Mouse (Mus musculus) limb, embryonic 11.5 days (tissue): Measurements from ENCODE around the gene Phf5a. TPM values are rescaled to one million over a fixed set of nuclear protein-coding genes. Genes with fewer than 3 reads are reported as not detected.
A peak's percentile ranks its signal among the peaks of the same experiment; 100 is the strongest.

Source experiments
- ATAC-seq: fragments of 200-750 bp; cut with Nextera tagmentation; 2 replicates; pipeline ENCODE4 v1.8.0; 2017; ENCODE audit warnings: low read depth; ENCODE audit not compliant: insufficient number of reproducible peaks, low FRiP score, low TSS enrichment
- DNase-seq: peaks from one replicate; pipeline ENCODE4 v3.0.0-alpha.2; 2015; ENCODE audit warnings: low spot score
- H3K27ac ChIP-seq: fragments of 300-500 bp; sonication (generic); replicated peaks from 2 replicates; pipeline ENCODE4 v1.5.1; 2014; ENCODE audit warnings: low read depth, mild to moderate bottlenecking, low read length
- H3K27me3 ChIP-seq: fragments of 300-500 bp; sonication (generic); 2 replicates; pipeline ENCODE4 v1.6.1; 2014; ENCODE audit warnings: mild to moderate bottlenecking, low read length, mixed read lengths; ENCODE audit not compliant: control insufficient read depth, insufficient read depth
- H3K36me3 ChIP-seq: fragments of 300-500 bp; sonication (generic); 2 replicates; pipeline ENCODE4 v1.6.1; 2014; ENCODE audit warnings: mild to moderate bottlenecking, low read length, moderate library complexity, mixed read lengths; ENCODE audit not compliant: control insufficient read depth, insufficient read depth
- H3K4me1 ChIP-seq: fragments of 300-500 bp; sonication (generic); 2 replicates; pipeline ENCODE4 v1.6.1; 2014; ENCODE audit warnings: low read length, mixed read lengths; ENCODE audit not compliant: control insufficient read depth, insufficient read depth
- H3K4me2 ChIP-seq: fragments of 300-500 bp; sonication (generic); 2 replicates; pipeline ENCODE4 v1.6.1; 2014; ENCODE audit warnings: low read depth, mild to moderate bottlenecking, moderate library complexity; ENCODE audit not compliant: severe bottlenecking
- H3K4me3 ChIP-seq: fragments of 300-500 bp; sonication (generic); 2 replicates; pipeline ENCODE4 v1.5.1; 2014; ENCODE audit warnings: low read depth, low read length
- H3K9ac ChIP-seq: fragments of 300-500 bp; sonication (generic); 2 replicates; pipeline ENCODE4 v1.6.1; 2014; ENCODE audit warnings: mild to moderate bottlenecking, low read length
- H3K9me3 ChIP-seq: fragments of 300-500 bp; sonication (generic); 2 replicates; pipeline ENCODE4 v1.6.1; 2016; ENCODE audit warnings: low read length; ENCODE audit not compliant: control insufficient read depth
- WGBS: fragments of 180-500 bp; shearing (Covaris S2); extraction: QIAGEN DNeasy Blood & Tissue Kit; methylation state at CpG from one replicate; pipeline ENCODE4 v1.1.7; 2014; 5-methylcytosine and 5-hydroxymethylcytosine counted together
- polyA plus RNA-seq: library from polyadenylated mRNA; unstranded; fragments of >200 nt; fragmentation: Nextera tagmentation; extraction: Ambion mirVana; gene quantifications from 2 replicates; pipeline ENCODE4 v1.2.1, GENCODE M21; 2014

Phf5a gene
- polyA plus RNA-seq, 1 experiment from 2014 or later, result 240 TPM

DNA sequence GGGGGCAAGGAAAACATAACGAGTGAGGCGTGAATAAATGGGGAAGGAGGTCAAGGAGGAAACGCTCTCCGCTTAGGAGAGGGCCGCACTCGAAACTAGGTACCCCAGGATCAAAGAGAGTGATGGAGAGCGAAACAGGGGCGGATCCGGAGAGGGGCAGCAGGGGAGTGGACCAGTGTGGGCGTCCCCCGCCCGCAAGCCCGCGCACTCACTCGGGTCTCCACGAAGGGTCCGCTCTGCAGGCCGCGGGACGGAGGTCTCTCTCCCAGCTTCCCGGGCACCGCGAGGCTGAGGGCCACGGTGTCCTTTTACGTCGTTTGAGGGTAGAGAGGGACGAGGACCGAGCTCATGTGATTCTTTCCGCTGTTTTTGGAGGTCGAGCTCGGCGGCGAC, 14.0 kb downstream of the Phf5a start:
- no peak for ATAC-seq
- Histone ChIP-seq H3K27ac (peak overlapping the region; percentile 66), H3K36me3 (no peaks in the 10 kb centered on the region; the same call in 1 of the 2 replicates), H3K4me2 (peak overlapping the region; percentile 53), H3K9ac (peak overlapping the region; percentile 74), H3K9me3 (no peaks in the 10 kb centered on the region), H3K4me1 (no peaks in the 10 kb centered on the region), H3K4me3 (peak overlapping the region; percentile 94), H3K27me3 (no peaks in the 10 kb centered on the region)
- peak; percentile 76 for DNase-seq
- 0% methylated on average over 33 of the region's 33 CpGs for WGBS

- no peaks in the 10 kb centered on the region for H3K4me1 ChIP-seq
- H3K27me3 ChIP-seq, result no peaks in the 10 kb centered on the region
- DNase-seq (peak; percentile 37), ATAC-seq (no peak)
- H3K36me3 ChIP-seq, result no peaks in the 10 kb centered on the region; the same call in 1 of the 2 replicates
- 0 out of 2 replicates have a peak overlapping the region, but pooled peaks have one; percentile 16 for H3K27ac ChIP-seq
- H3K4me3 ChIP-seq, result peak overlapping the region; percentile 94
- H3K9ac ChIP-seq, result peak overlapping the region; percentile 74
- H3K9me3 ChIP-seq, result no peaks in the 10 kb centered on the region
- peak overlapping the region; percentile 53 for H3K4me2 ChIP-seq
- WGBS, result under 1% methylated on average over 14 of the region's 14 CpGs
Measured at GRCm38 (mm10) chr15:81856938-81857723, 14.6 kb downstream of the Phf5a start.

GRCm38 (mm10) chr15:81856030-81856790, 15.5 kb downstream of the Phf5a start:
- H3K36me3 ChIP-seq, result peaks cover 3% of the 10 kb centered on the region; the same call in 1 of the 2 replicates
- no peaks in the 10 kb centered on the region for H3K27me3 ChIP-seq
- peak overlapping the region; percentile 74 for H3K9ac ChIP-seq
- H3K9me3 ChIP-seq, result no peaks in the 10 kb centered on the region
- 1% methylated on average over 28 of the region's 28 CpGs for WGBS
- peak; percentile 83 for ATAC-seq
- no peak overlapping the region for H3K27ac ChIP-seq
- H3K4me2 ChIP-seq, result peak overlapping the region; percentile 53
- H3K4me3 ChIP-seq, result peak overlapping the region; percentile 94
- DNase-seq, result peak; percentile 86
- no peaks in the 10 kb centered on the region for H3K4me1 ChIP-seq

- WGBS, result 91% methylated on average over 7 of the region's 7 CpGs
- DNase-seq, result no peak
- H3K27ac ChIP-seq, result no peak overlapping the region
- no peak for ATAC-seq
- no peaks in the 10 kb centered on the region for H3K27me3 ChIP-seq
- no peak overlapping the region for H3K4me3 ChIP-seq
- H3K4me1 ChIP-seq, result no peaks in the 10 kb centered on the region
- no peaks in the 10 kb centered on the region for H3K9me3 ChIP-seq
- no peak overlapping the region for H3K4me2 ChIP-seq
- peaks cover 14% of the 10 kb centered on the region; the same call in 1 of the 2 replicates for H3K36me3 ChIP-seq
- H3K9ac ChIP-seq, result no peak overlapping the region
Measured at GRCm38 (mm10) chr15:81853081-81853480, 18.6 kb downstream of the Phf5a start.

DNA sequence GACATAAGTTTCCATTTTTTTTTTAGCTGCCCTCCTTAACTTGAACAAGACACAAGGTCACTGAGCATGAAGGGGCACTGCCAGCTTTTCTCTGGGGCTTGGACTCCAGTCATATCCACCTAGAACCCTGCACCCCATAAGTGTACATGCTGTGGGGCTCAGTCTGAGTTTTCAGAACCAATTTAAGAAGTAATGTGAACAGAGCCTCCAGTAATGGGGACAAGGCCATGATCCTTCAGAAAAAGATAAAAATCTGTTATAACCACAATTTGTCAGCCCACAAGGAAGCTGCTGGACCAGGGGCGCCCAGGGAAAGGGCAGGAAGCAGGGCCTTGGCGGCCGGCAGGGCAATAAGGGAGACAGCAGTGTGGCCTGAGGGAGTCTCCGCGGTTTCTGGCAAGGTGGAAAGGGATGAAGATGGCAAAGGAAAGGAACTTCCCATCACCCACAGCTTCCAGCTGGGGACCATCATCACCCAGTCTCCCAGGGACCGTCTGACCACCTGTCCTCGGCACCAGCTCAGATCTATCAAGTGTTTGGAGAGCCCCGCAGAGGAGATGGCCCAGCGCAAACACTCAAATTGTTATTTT, 19.2 kb downstream of the Phf5a start:
- Histone ChIP-seq H3K27me3 (no peaks in the 10 kb centered on the region), H3K9ac (no peak overlapping the region), H3K4me2 (no peak overlapping the region), H3K4me1 (no peaks in the 10 kb centered on the region), H3K36me3 (peaks cover 17% of the 10 kb centered on the region; the same call in 1 of the 2 replicates), H3K27ac (no peak overlapping the region), H3K9me3 (no peaks in the 10 kb centered on the region), H3K4me3 (no peak overlapping the region)
- no peak for DNase-seq
- ATAC-seq, result no peak
- WGBS, result 94% methylated on average over 9 of the region's 9 CpGs

GRCm38 (mm10) chr15:81851375-81851774, 20.3 kb downstream of the Phf5a start:
- WGBS, result 96% methylated on average over 15 of the region's 15 CpGs
- H3K36me3 ChIP-seq, result peaks cover 17% of the 10 kb centered on the region; the same call in 1 of the 2 replicates

GRCm38 (mm10) chr15:81850718-81851117, 21.0 kb downstream of the Phf5a start:
- Histone ChIP-seq H3K36me3 (peaks cover 17% of the 10 kb centered on the region; the same call in 1 of the 2 replicates), H3K27me3 (no peaks in the 10 kb centered on the region), H3K4me3 (no peak overlapping the region), H3K9ac (no peak overlapping the region), H3K9me3 (no peaks in the 10 kb centered on the region), H3K4me1 (no peaks in the 10 kb centered on the region), H3K4me2 (no peak overlapping the region), H3K27ac (no peak overlapping the region)
- ATAC-seq, result no peak
- WGBS, result 73% methylated on average over 14 of the region's 14 CpGs
- no peak for DNase-seq

More at GRCm38 (mm10) chr15:81851375-81851774, 20.3 kb downstream of the Phf5a start:
- no peaks in the 10 kb centered on the region for H3K4me1 ChIP-seq
- H3K4me2 ChIP-seq, result no peak overlapping the region
- H3K27me3 ChIP-seq, result no peaks in the 10 kb centered on the region
- H3K9ac ChIP-seq, result no peak overlapping the region
- DNase-seq (no peak), ATAC-seq (no peak)
- H3K4me3 ChIP-seq, result no peak overlapping the region
- H3K9me3 ChIP-seq, result no peaks in the 10 kb centered on the region
- no peak overlapping the region for H3K27ac ChIP-seq

GRCm38 (mm10) chr15:81849104-81849503, 22.6 kb downstream of the Phf5a start:
- Histone ChIP-seq H3K4me2 (no peak overlapping the region), H3K4me3 (no peak overlapping the region), H3K27ac (no peak overlapping the region), H3K9me3 (no peaks in the 10 kb centered on the region), H3K36me3 (peaks cover 17% of the 10 kb centered on the region; the same call in 1 of the 2 replicates), H3K9ac (no peak overlapping the region), H3K4me1 (no peaks in the 10 kb centered on the region), H3K27me3 (no peaks in the 10 kb centered on the region)
- ATAC-seq (no peak), DNase-seq (no peak)
- 84% methylated on average over 9 of the region's 9 CpGs for WGBS
